Mouse (Mus musculus): ENCODE measurements at regions not wholly inside any gene's neighbourhood (a gene's known extent, or its start where the extent isn't known, plus 50 kb on each side); places are given as distances from the start of the nearest gene placed in this dataset.

GRCm38 (mm10) chr7:69670211-69670610, 696.3 kb downstream of the Nr2f2 start:
- TF ChIP-seq POLR2A (IDR thresholded peaks at IDR 0.05; ENCODE audit: borderline replicate concordance, control insufficient read depth, low read depth, low read length) (no peak), CTCF (IDR thresholded peaks at IDR 0.05; ENCODE audit: control insufficient read depth, insufficient read depth, low read length) (no peak)

Measured in bone marrow, adult 2 months (tissue).